Mouse (Mus musculus) liver, embryonic 14.5 days (tissue): ENCODE data around the gene Usp1. TPM values are rescaled to one million over a fixed set of nuclear protein-coding genes. Genes with fewer than 3 reads are reported as not detected.

Experiments
- ATAC-seq: fragments of 200-750 bp; cut with Nextera tagmentation; 2 replicates; pipeline ENCODE4 v1.8.0; 2017; ENCODE audit warnings: moderate number of reproducible peaks, mild to moderate bottlenecking, moderate library complexity; ENCODE audit not compliant: insufficient read depth
- DNase-seq, 3 experiments: peaks; one replicate each; pipeline ENCODE4 v3.0.0-alpha.2; 2012 to 2013; ENCODE audit warnings: low read depth in 3 of 3, low spot score in 3 of 3
- H3K27ac ChIP-seq: fragments of 300-500 bp; sonication (generic); 2 replicates; pipeline ENCODE4 v1.5.1; 2014; ENCODE audit warnings: moderate library complexity, mild to moderate bottlenecking, control low read depth, inconsistent platforms
- H3K27me3 ChIP-seq: fragments of 300-500 bp; sonication (generic); 2 replicates; pipeline ENCODE4 v1.6.1; 2014; ENCODE audit warnings: mild to moderate bottlenecking, low read length, moderate library complexity; ENCODE audit not compliant: control insufficient read depth, insufficient read depth
- H3K36me3 ChIP-seq: fragments of 300-500 bp; sonication (generic); replicated peaks from 2 replicates; pipeline ENCODE4 v1.6.1; 2014; ENCODE audit warnings: low read depth; ENCODE audit not compliant: control insufficient read depth, insufficient read depth
- H3K4me1 ChIP-seq, 2 experiments: fragments of 200-500 bp in 1 of 2; fragments of 300-500 bp in 1 of 2; sonication (generic) in 1 of 2; replicated peaks; 2 replicates each; pipeline ENCODE4 v1.6.1; 2012 to 2014; ENCODE audit warnings: antibody characterized with exemption in 1 of 2, inconsistent platforms in 1 of 2, low read length in 1 of 2; ENCODE audit not compliant: control insufficient read depth in 2 of 2, insufficient read depth in 2 of 2
- H3K4me2 ChIP-seq: fragments of 300-500 bp; sonication (generic); 2 replicates; pipeline ENCODE4 v1.6.1; 2014; ENCODE audit warnings: low read depth, mild to moderate bottlenecking, control low read depth, moderate library complexity
- H3K4me3 ChIP-seq, 2 experiments: fragments of 200-500 bp in 1 of 2; fragments of 300-500 bp in 1 of 2; sonication (generic) in 1 of 2; 2 replicates each; pipeline ENCODE4 v1.5.1; 2012 to 2014; ENCODE audit warnings: low read depth in 2 of 2, low read length in 2 of 2, mild to moderate bottlenecking in 2 of 2, control low read depth in 1 of 2, inconsistent platforms in 1 of 2, moderate library complexity in 1 of 2; ENCODE audit not compliant: insufficient read depth in 1 of 2
- H3K9ac ChIP-seq: fragments of 300-500 bp; sonication (generic); replicated peaks from 2 replicates; pipeline ENCODE4 v1.6.1; 2014; ENCODE audit warnings: mild to moderate bottlenecking, control low read depth, moderate library complexity
- H3K9me3 ChIP-seq: fragments of 300-500 bp; sonication (generic); 2 replicates; pipeline ENCODE4 v1.6.1; 2016; ENCODE audit warnings: low read length, mixed read lengths; ENCODE audit not compliant: control insufficient read depth
- CTCF ChIP-seq: IDR thresholded peaks from 2 replicates; pipeline ENCODE4 v1.5.1; 2016; ENCODE audit warnings: antibody characterized with exemption, low read depth, control low read depth
- EP300 ChIP-seq: IDR thresholded peaks from 2 replicates; pipeline ENCODE4 v1.6.1; 2016; ENCODE audit warnings: antibody characterized with exemption, low read depth
- WGBS: fragments of 180-500 bp; shearing (Covaris S2); extraction: QIAGEN DNeasy Blood & Tissue Kit; methylation state at CpG from one replicate; pipeline ENCODE4 v1.1.7; 2014; ENCODE audit not compliant: insufficient replicate concordance; 5-methylcytosine and 5-hydroxymethylcytosine counted together
- polyA plus RNA-seq, 2 experiments: library from polyadenylated mRNA; depleted of rRNA in 1 of 2; stranded (reverse) in 1 of 2; unstranded in 1 of 2; fragments of >200 nt; fragmentation: Nextera tagmentation in 1 of 2; extraction: Ambion mirVana in 1 of 2; gene quantifications; 2 replicates each; pipeline versions ENCODE4 v1.2.1 to v1.2.3; 2012 to 2014

The Usp1 gene
- polyA plus RNA-seq, 2 experiments = 29.6 to 73.6 TPM

DNA sequence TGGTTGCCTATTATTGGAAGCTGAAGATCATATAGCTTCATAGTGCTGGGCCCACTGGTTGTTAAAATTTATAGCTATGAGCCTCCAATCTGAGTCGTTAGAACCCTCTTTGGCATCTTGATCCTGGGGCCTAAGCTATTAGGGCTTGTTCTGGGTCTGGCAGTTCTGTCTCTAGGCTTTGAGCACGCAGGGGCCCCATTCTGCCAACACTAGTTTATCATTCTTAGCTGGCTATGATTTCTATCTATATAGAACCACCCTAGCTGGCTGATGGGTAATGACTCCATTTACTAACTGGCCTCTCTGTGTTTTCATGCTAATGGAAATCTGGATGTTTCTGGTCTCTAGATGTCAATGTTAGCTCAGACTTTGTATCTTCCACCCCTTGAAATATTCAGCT lies 5.9 kb upstream of the Usp1 start:
- DNase-seq (no peak), ATAC-seq (no peak)
- no peaks in the 10 kb centered on the region for H3K36me3 ChIP-seq
- no peaks in the 10 kb centered on the region for H3K9me3 ChIP-seq
- H3K27me3 ChIP-seq = no peaks in the 10 kb centered on the region
- H3K4me1 ChIP-seq = peaks cover 4% of the 10 kb centered on the region in 2 experiments; a peak in 2 of 4 replicates
- no peak for TF ChIP-seq CTCF
- TF ChIP-seq EP300 = no peak
- H3K4me2 ChIP-seq = no peak overlapping the region
- H3K4me3 ChIP-seq = no peak overlapping the region
- WGBS = 53% methylated on average over 2 of the region's 2 CpGs
- no peak overlapping the region for H3K9ac ChIP-seq
- no peak overlapping the region for H3K27ac ChIP-seq

DNA sequence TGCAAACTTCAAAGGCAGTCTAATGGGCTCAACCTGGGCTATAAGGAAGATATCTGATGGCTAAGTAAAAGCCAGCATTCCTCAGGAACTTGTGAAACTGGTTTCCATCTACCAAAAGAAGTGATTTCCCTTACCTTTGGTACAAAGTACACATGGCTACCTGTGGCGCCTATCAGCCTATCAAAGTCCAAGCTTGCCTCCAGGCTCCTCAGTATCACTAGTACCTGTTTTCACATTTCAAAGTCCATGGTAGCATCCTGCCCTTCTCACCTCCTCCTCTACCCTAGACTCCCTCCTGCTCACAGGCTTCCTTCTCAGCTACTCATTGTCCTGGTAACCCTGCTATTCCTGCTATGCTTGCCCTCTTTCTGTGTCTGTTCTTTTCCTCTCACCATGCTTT lies 5.4 kb upstream of the Usp1 start:
- DNase-seq (no peak), ATAC-seq (no peak)
- Histone ChIP-seq H3K27me3 (no peaks in the 10 kb centered on the region), H3K27ac (no peak overlapping the region), H3K36me3 (no peaks in the 10 kb centered on the region), H3K9ac (no peak overlapping the region), H3K4me1 (peaks cover 4% of the 10 kb centered on the region in 2 experiments; a peak in 2 of 4 replicates), H3K9me3 (no peaks in the 10 kb centered on the region), H3K4me3 (no peak overlapping the region), H3K4me2 (no peak overlapping the region)
- 59% methylated on average over 1 of the region's 1 CpGs for WGBS
- TF ChIP-seq CTCF (no peak), EP300 (no peak)

DNA sequence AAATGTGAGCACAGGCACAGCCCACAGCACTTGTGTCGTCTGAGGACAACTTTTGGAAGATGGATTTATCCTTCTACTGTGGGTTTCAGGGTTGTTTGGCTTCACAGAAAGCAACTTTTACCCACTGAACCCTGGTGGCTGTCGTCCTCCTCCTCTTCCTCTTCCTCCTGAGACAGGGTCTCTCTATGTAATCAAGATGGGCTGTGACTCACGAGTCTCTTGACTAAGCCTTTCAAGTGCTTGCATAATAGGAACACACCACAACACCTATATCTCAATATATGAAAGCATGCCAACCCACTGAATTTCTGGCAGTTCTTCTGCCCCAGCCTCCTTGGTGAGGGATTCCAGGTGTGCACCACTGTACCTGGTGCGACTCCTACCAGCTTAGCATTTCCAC lies 2.7 kb upstream of the Usp1 start:
- TF ChIP-seq CTCF (no peak), EP300 (no peak)
- Histone ChIP-seq H3K4me3 (no peak overlapping the region), H3K27ac (no peak overlapping the region), H3K9ac (no peak overlapping the region), H3K27me3 (no peaks in the 10 kb centered on the region), H3K4me1 (peaks cover 5 to 6% of the 10 kb centered on the region in 2 experiments; a peak in 3 of 4 replicates), H3K36me3 (no peaks in the 10 kb centered on the region), H3K4me2 (no peak overlapping the region), H3K9me3 (no peaks in the 10 kb centered on the region)
- no peak for DNase-seq
- no peak for ATAC-seq
- 71% methylated on average over 4 of the region's 4 CpGs for WGBS

GRCm38 (mm10) chr4:98922061-98922642 lies 1.5 kb upstream of the Usp1 start:
- H3K9ac ChIP-seq = peak overlapping the region; percentile 90
- ATAC-seq = no peak
- WGBS = 11% methylated on average over 18 of the region's 18 CpGs
- no peaks in the 10 kb centered on the region for H3K27me3 ChIP-seq
- H3K36me3 ChIP-seq = no peaks in the 10 kb centered on the region; the same call in 1 of the 2 replicates
- no peaks in the 10 kb centered on the region for H3K9me3 ChIP-seq
- DNase-seq = peak in 1 of 3 experiments; percentile 26
- no peak for TF ChIP-seq EP300
- no peak for TF ChIP-seq CTCF
- H3K4me3 ChIP-seq = peak overlapping the region; percentile 88 to 95
- peak overlapping the region; percentile 80 for H3K27ac ChIP-seq
- peak overlapping the region; percentile 91 for H3K4me2 ChIP-seq
- peaks cover 6 to 10% of the 10 kb centered on the region in 2 experiments; a peak in 3 of 4 replicates for H3K4me1 ChIP-seq

- no peaks in the 10 kb centered on the region; the same call in 1 of the 2 replicates for H3K36me3 ChIP-seq
- peak overlapping the region; percentile 92 for H3K27ac ChIP-seq
- peaks cover 6 to 10% of the 10 kb centered on the region in 2 experiments; a peak in 3 of 4 replicates for H3K4me1 ChIP-seq
- H3K9me3 ChIP-seq = no peaks in the 10 kb centered on the region
- peak; percentile 97 for DNase-seq
- no peaks in the 10 kb centered on the region for H3K27me3 ChIP-seq
- H3K4me2 ChIP-seq = peak overlapping the region; percentile 91
- H3K9ac ChIP-seq = peak overlapping the region; percentile 90
- H3K4me3 ChIP-seq = peak overlapping the region; percentile 88 to 95
- WGBS = under 1% methylated on average over 53 of the region's 53 CpGs
- TF ChIP-seq EP300 (no peak), CTCF (no peak)
- ATAC-seq = peak; percentile 93
Measured at GRCm38 (mm10) chr4:98922643-98923567, 705 bp upstream of the Usp1 start.
